Mouse (Mus musculus) myocyte (in vitro differentiated cells): ENCODE measurements around the gene Nfil3. TPM values are rescaled to one million over a fixed set of nuclear protein-coding genes. Genes with fewer than 3 reads are reported as not detected.
A peak's percentile ranks its signal among the peaks of the same experiment; 100 is the strongest.

Experiments
- H3K27me3 ChIP-seq: one replicate; pipeline ENCODE4 v1.6.1; 2011; ENCODE audit not compliant: control insufficient read depth, insufficient read depth, insufficient read length
- H3K36me3 ChIP-seq: one replicate; pipeline ENCODE4 v1.6.1; 2011; ENCODE audit not compliant: control insufficient read depth, insufficient read depth
- H3K4me2 ChIP-seq: one replicate; pipeline ENCODE4 v1.6.1; 2011; ENCODE audit warnings: low read depth, control low read depth
- H3K4me3 ChIP-seq: one replicate; pipeline ENCODE4 v1.5.1; 2011; ENCODE audit warnings: mild to moderate bottlenecking, control low read depth, moderate library complexity
- H3K79me2 ChIP-seq: one replicate; pipeline ENCODE4 v1.6.1; 2011; ENCODE audit not compliant: control insufficient read depth, insufficient read depth
- H3ac ChIP-seq: one replicate; pipeline ENCODE4 v1.6.1; 2011; ENCODE audit not compliant: control insufficient read depth, insufficient read length
- CEBPB ChIP-seq: IDR thresholded peaks from 2 replicates; pipeline ENCODE4 v1.6.1; 2011; ENCODE audit warnings: mild to moderate bottlenecking, moderate library complexity; ENCODE audit not compliant: poor library complexity, insufficient read depth, severe bottlenecking
- E2F4 ChIP-seq: IDR thresholded peaks from one replicate; pipeline ENCODE4 v1.6.1; 2011; ENCODE audit warnings: mild to moderate bottlenecking, control low read depth, moderate library complexity; ENCODE audit not compliant: insufficient read depth
- MAX ChIP-seq: IDR thresholded peaks from one replicate; pipeline ENCODE4 v1.6.1; 2011; ENCODE audit warnings: low read depth, mild to moderate bottlenecking, control low read depth
- MYOD1 ChIP-seq, 3 experiments: IDR thresholded peaks; one replicate each; pipeline ENCODE4 v1.6.1; 2011; ENCODE audit warnings: control low read depth in 2 of 3, low read depth in 2 of 3, mild to moderate bottlenecking in 2 of 3, moderate library complexity in 1 of 3; ENCODE audit not compliant: insufficient read length in 2 of 3, control insufficient read depth in 1 of 3
- MYOG ChIP-seq, 3 experiments: IDR thresholded peaks; one replicate each; pipeline ENCODE4 v1.6.1; 2011; ENCODE audit warnings: control low read depth in 2 of 3, low read depth in 2 of 3, mild to moderate bottlenecking in 2 of 3; ENCODE audit not compliant: insufficient read length in 2 of 3, control insufficient read depth in 1 of 3, insufficient read depth in 1 of 3
- POLR2A ChIP-seq: IDR thresholded peaks from one replicate; pipeline ENCODE4 v1.6.1; 2011; ENCODE audit warnings: low read depth, mild to moderate bottlenecking, control low read depth, moderate library complexity; ENCODE audit not compliant: insufficient read length
- POLR2AphosphoS2 ChIP-seq: IDR thresholded peaks from one replicate; pipeline ENCODE4 v1.6.1; 2011; ENCODE audit warnings: low read depth, control low read depth; ENCODE audit not compliant: insufficient read length
- REST ChIP-seq: IDR thresholded peaks from one replicate; pipeline ENCODE4 v1.6.1; 2011; ENCODE audit warnings: mild to moderate bottlenecking, control low read depth, moderate library complexity; ENCODE audit not compliant: insufficient read depth, insufficient read length
- SRF ChIP-seq: IDR thresholded peaks from one replicate; pipeline ENCODE4 v1.6.1; 2011; ENCODE audit warnings: low read depth; ENCODE audit not compliant: control insufficient read depth, insufficient read length
- TCF12 ChIP-seq: IDR thresholded peaks from one replicate; pipeline ENCODE4 v1.6.1; 2011; ENCODE audit warnings: mild to moderate bottlenecking, control low read depth; ENCODE audit not compliant: poor library complexity, insufficient read depth, severe bottlenecking
- TCF3 ChIP-seq: IDR thresholded peaks from one replicate; pipeline ENCODE4 v1.6.1; 2011; ENCODE audit warnings: low read depth, control low read depth; ENCODE audit not compliant: insufficient read length
- USF1 ChIP-seq: IDR thresholded peaks from one replicate; pipeline ENCODE4 v1.6.1; 2011; ENCODE audit warnings: low read depth, mild to moderate bottlenecking, control low read depth, moderate library complexity
- polyA plus RNA-seq: library from polyadenylated mRNA; unstranded; fragments of >200 nt; fragmentation: generic; extraction: Trizol; gene quantifications from one replicate; pipeline ENCODE4 v1.2.1, GENCODE M21; 2012; ENCODE audit warnings: missing spikeins

Nfil3 gene
- polyA plus RNA-seq, 1 experiment, result 60.6 TPM

DNA sequence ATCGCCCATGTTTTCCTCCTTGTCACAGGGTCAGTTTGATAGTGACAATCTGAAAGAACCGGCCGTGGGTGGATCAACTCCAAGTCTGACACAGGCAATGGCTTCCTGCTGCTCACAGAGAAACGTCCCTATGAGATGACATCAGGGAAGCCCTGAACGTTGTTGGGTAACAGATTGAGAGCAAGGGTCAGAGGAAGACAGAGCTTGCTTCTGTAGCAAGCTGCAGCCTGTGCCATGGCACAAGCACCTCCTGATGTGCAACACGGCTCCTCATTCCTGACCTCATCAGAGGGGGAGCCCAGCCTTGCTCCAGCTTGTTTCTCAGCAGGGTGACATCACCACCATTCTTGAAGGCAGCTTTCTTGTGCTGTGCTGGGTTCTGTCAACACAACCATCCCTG, 37.1 kb upstream of the Nfil3 start:
- H3ac ChIP-seq, result no peak overlapping the region
- H3K36me3 ChIP-seq, result no peaks in the 10 kb centered on the region
- H3K4me2 ChIP-seq, result no peak overlapping the region
- H3K27me3 ChIP-seq, result no peaks in the 10 kb centered on the region
- H3K79me2 ChIP-seq, result no peaks in the 10 kb centered on the region
- TF ChIP-seq POLR2AphosphoS2 (no peak), MAX (no peak), MYOD1 (IDR thresholded peaks at IDR 0.05; ENCODE audit: control insufficient read depth in 1 of 3, insufficient read length in 2 of 3, low read depth in 2 of 3) (no peak), CEBPB (no peak), POLR2A (no peak), REST (no peak), TCF3 (no peak), TCF12 (no peak), MYOG (IDR thresholded peaks at IDR 0.05; ENCODE audit: control insufficient read depth in 1 of 3, insufficient read depth in 1 of 3, insufficient read length in 2 of 3, low read depth in 2 of 3) (no peak), E2F4 (no peak), SRF (no peak), USF1 (no peak)
- H3K4me3 ChIP-seq, result no peak overlapping the region

- H3K4me2 ChIP-seq, result no peak overlapping the region
- H3K36me3 ChIP-seq, result no peaks in the 10 kb centered on the region
- no peak overlapping the region for H3ac ChIP-seq
- TF ChIP-seq CEBPB (no peak), SRF (no peak), TCF12 (no peak), TCF3 (no peak), MYOG (IDR thresholded peaks at IDR 0.05; ENCODE audit: control insufficient read depth in 1 of 3, insufficient read depth in 1 of 3, insufficient read length in 2 of 3, low read depth in 2 of 3) (no peak), MAX (no peak), POLR2AphosphoS2 (no peak)
- no peaks in the 10 kb centered on the region for H3K27me3 ChIP-seq
- H3K79me2 ChIP-seq, result no peaks in the 10 kb centered on the region
- no peak overlapping the region for H3K4me3 ChIP-seq
Measured at GRCm38 (mm10) chr13:53017117-53017516, 36.2 kb upstream of the Nfil3 start.

DNA sequence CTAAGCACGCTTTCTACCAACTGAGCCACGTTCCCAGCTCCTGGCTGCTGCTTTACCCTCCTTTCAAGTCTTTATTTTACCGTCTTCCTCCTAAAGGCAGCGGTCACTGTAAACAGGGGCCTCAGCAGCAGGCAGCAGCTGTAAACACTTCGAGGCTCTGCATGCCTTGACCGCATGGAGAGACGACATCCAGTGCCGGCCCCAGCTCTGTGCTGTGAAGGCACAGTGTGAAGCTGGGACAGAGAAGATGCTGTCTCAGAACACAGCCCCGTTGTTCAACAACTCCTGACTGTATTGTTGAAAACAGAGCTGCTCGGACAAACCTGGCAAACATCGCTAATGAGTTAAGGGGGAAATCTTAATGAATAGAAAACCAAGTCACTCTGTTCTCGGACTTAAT, 30.6 kb upstream of the Nfil3 start:
- Histone ChIP-seq H3K79me2 (no peaks in the 10 kb centered on the region), H3K4me3 (no peak overlapping the region), H3K36me3 (no peaks in the 10 kb centered on the region), H3K27me3 (no peaks in the 10 kb centered on the region), H3ac (no peak overlapping the region), H3K4me2 (no peak overlapping the region)
- TF ChIP-seq SRF (no peak), TCF12 (no peak), E2F4 (no peak), POLR2A (no peak), POLR2AphosphoS2 (no peak)

DNA sequence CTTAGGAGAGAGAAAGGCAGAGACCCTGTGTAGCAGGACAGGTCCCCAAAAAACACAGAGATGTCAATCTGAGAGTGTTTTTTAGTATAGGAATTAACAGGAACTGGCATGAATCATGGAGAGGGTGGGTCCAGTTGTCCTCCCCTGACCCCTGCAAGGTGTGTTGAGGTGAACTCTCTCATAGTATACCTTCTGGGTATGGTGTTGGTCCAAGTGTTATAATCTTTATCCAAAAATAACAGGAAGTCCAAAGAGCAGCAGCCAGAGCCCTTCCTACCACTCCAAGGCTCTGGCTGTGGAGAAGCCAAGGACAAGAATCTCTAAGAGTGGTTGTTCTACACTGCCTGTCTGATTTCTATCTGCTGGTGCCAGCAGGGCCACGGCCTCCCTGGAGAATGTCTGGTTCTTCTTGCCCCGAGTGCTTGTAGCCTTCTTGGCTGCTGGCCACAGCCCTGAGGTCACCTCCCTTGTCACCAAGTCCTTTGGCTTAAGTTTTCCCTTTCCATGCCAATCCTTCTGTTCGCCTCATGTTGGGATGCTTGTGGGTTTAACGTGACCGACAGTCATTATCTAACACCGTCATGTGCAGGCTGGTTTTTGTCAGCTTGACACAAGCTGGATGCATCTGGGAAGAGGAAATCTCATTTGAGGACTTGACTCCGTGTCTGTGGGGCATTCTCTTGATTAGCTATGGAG, 27.8 kb upstream of the Nfil3 start:
- no peak overlapping the region for H3ac ChIP-seq

DNA sequence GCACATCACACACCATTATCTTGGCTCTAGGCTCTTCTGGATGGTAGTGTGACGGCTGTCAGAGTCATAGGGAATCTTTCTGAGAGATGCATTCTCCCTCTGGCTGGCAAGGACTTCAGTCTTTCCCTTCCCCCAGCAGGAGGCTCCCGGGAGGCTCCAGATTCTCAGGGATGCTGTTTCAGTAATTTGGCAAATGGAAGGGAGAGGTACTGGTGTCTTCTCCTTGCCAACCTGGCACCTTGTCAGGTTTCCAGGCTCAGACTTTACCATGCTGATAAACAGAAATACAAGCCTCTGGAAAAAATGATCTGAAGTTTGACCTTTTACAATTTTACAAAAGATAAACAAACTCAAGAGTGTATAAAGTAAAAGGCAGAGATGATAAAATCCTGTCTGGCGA, 26.9 kb upstream of the Nfil3 start:
- Histone ChIP-seq H3K4me2 (no peak overlapping the region), H3K27me3 (no peaks in the 10 kb centered on the region), H3K79me2 (no peaks in the 10 kb centered on the region), H3ac (no peak overlapping the region), H3K4me3 (no peak overlapping the region), H3K36me3 (no peaks in the 10 kb centered on the region)
- TF ChIP-seq SRF (no peak), TCF12 (no peak), E2F4 (no peak), MYOD1 (IDR thresholded peaks at IDR 0.05; ENCODE audit: control insufficient read depth in 1 of 3, insufficient read length in 2 of 3, low read depth in 2 of 3) (no peak), POLR2AphosphoS2 (no peak), MYOG (IDR thresholded peaks at IDR 0.05; ENCODE audit: control insufficient read depth in 1 of 3, insufficient read depth in 1 of 3, insufficient read length in 2 of 3, low read depth in 2 of 3) (no peak), CEBPB (no peak), TCF3 (no peak), USF1 (no peak), POLR2A (no peak), MAX (no peak)

More for the DNA sequence above, 27.8 kb upstream of the Nfil3 start:
- Histone ChIP-seq H3K79me2 (no peaks in the 10 kb centered on the region), H3K27me3 (no peaks in the 10 kb centered on the region), H3K4me2 (peak overlapping the region; percentile 32), H3K4me3 (no peak overlapping the region), H3K36me3 (no peaks in the 10 kb centered on the region)
- TF ChIP-seq USF1 (no peak), REST (no peak), POLR2A (no peak), MAX (no peak), MYOD1 (IDR thresholded peaks at IDR 0.05; ENCODE audit: control insufficient read depth in 1 of 3, insufficient read length in 2 of 3, low read depth in 2 of 3) (no peak), POLR2AphosphoS2 (no peak), E2F4 (no peak), SRF (no peak), CEBPB (no peak), TCF3 (no peak), TCF12 (no peak), MYOG (IDR thresholded peaks at IDR 0.05; ENCODE audit: control insufficient read depth in 1 of 3, insufficient read depth in 1 of 3, insufficient read length in 2 of 3, low read depth in 2 of 3) (no peak)
